Mouse (Mus musculus): ENCODE measurements around the gene Robo1. TPM values are rescaled to one million over a fixed set of nuclear protein-coding genes. Genes with fewer than 3 reads are reported as not detected.
A peak's percentile ranks its signal among the peaks of the same experiment; 100 is the strongest.

Gene Robo1
- polyA plus RNA-seq, 1 experiment from 2014 or later = 41.4 TPM

GRCm38 (mm10) chr16:72356515-72357357 is 48.6 kb downstream of the Robo1 start:
- H3K4me2 ChIP-seq (ENCODE audit: low read depth, low read length, severe bottlenecking) = no peak overlapping the region
- no peak; the same call in 1 of the 2 replicates for ATAC-seq (replicated peaks; ENCODE audit: low FRiP score)
- H3K4me3 ChIP-seq (ENCODE audit: low read depth, low read length) = no peak overlapping the region
- no peaks in the 10 kb centered on the region for H3K4me1 ChIP-seq (replicated peaks; ENCODE audit: control insufficient read depth, insufficient read depth, low read length)
- no peak overlapping the region for H3K9ac ChIP-seq (ENCODE audit: low read length)
- no peaks in the 10 kb centered on the region for H3K9me3 ChIP-seq (ENCODE audit: control insufficient read depth, low read length)
- DNase-seq (ENCODE audit: low spot score) = no peak
- WGBS = 82% methylated on average over 2 of the region's 2 CpGs
- H3K27me3 ChIP-seq (ENCODE audit: control insufficient read depth, insufficient read depth, low read length) = no peaks in the 10 kb centered on the region
- no peaks in the 10 kb centered on the region for H3K36me3 ChIP-seq (ENCODE audit: control insufficient read depth, insufficient read depth, low read length)
- no peak overlapping the region for H3K27ac ChIP-seq (ENCODE audit: low read depth, low read length)

DNA sequence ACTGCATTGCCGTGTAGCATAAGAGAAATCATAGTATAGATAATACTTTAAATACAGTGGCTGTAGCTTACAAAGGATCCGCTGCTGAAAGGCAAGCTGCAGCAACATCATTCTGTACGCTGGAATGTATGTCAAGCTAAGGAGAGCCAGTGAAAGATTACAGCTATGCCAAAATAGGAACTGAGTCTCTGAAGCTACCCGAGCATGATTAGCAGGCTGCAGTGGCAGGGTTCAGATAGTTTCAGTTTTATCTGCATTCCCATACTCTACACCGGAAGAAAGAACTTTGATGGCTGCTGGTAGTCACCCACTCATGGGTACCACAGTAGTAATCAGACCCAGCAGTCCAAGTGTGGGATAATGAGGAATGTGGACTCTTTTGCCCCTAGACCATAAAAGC is 68.8 kb downstream of the Robo1 start:
- H3K36me3 ChIP-seq (ENCODE audit: control insufficient read depth, insufficient read depth, low read length) = no peaks in the 10 kb centered on the region
- H3K9ac ChIP-seq (ENCODE audit: low read length) = no peak overlapping the region
- H3K4me3 ChIP-seq (ENCODE audit: low read depth, low read length) = no peak overlapping the region
- ATAC-seq (replicated peaks; ENCODE audit: low FRiP score) = no peak
- H3K4me2 ChIP-seq (ENCODE audit: low read depth, low read length, severe bottlenecking) = no peak overlapping the region
- H3K27ac ChIP-seq (ENCODE audit: low read depth, low read length) = no peak overlapping the region
- H3K27me3 ChIP-seq (ENCODE audit: control insufficient read depth, insufficient read depth, low read length) = no peaks in the 10 kb centered on the region
- no peaks in the 10 kb centered on the region for H3K9me3 ChIP-seq (ENCODE audit: control insufficient read depth, low read length)
- 86% methylated on average over 5 of the region's 5 CpGs for WGBS
- H3K4me1 ChIP-seq (replicated peaks; ENCODE audit: control insufficient read depth, insufficient read depth, low read length) = no peaks in the 10 kb centered on the region
- no peak for DNase-seq (ENCODE audit: low spot score)

DNA sequence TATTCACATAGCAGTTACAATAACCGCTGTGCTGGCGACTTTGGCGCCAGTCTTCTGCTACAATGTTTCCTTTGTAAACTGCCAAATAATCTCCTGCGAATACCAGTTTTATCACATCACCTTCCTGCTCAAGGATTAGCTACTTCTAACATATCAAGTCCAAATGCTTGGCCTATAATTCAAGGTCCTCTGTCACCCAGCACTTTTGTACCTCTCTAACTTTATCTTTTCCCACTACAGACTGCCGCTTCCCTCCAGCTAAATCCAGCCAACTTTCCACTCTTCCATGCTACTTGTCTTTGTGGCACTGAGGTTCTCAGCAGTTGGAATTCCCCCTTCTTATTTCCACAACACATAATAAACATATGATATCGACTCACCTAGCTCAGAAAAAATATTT is 73.7 kb downstream of the Robo1 start:
- Histone ChIP-seq H3K9ac (ENCODE audit: low read length) (no peak overlapping the region), H3K27me3 (ENCODE audit: control insufficient read depth, insufficient read depth, low read length) (no peaks in the 10 kb centered on the region), H3K4me3 (ENCODE audit: low read depth, low read length) (no peak overlapping the region), H3K9me3 (ENCODE audit: control insufficient read depth, low read length) (no peaks in the 10 kb centered on the region), H3K4me2 (ENCODE audit: low read depth, low read length, severe bottlenecking) (no peak overlapping the region), H3K36me3 (ENCODE audit: control insufficient read depth, insufficient read depth, low read length) (no peaks in the 10 kb centered on the region), H3K27ac (ENCODE audit: low read depth, low read length) (no peak overlapping the region), H3K4me1 (replicated peaks; ENCODE audit: control insufficient read depth, insufficient read depth, low read length) (no peaks in the 10 kb centered on the region)
- WGBS = 90% methylated on average over 6 of the region's 6 CpGs
- ATAC-seq (replicated peaks; ENCODE audit: low FRiP score) (no peak), DNase-seq (ENCODE audit: low spot score) (no peak)

DNA sequence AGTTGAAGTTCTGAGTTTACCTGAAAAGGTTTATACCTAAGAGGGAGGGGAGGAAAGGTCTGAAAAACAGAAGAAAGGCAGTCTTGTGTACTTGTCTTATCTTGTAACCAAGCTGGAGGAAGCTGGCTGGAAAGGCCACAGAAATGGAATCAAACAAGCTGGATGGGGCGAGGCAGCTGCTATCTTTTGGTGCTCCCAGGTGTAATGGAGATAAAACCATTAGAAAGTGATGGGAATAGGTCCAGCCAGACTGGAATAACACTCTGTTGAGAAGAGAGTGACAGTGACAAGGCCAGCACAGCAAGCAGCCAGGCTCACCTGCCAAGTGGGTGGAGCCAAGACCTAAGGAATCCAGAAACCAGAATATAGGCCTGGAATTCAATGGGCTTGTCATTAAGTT is 75.5 kb downstream of the Robo1 start:
- Histone ChIP-seq H3K9ac (ENCODE audit: low read length) (no peak overlapping the region), H3K36me3 (ENCODE audit: control insufficient read depth, insufficient read depth, low read length) (no peaks in the 10 kb centered on the region), H3K27me3 (ENCODE audit: control insufficient read depth, insufficient read depth, low read length) (no peaks in the 10 kb centered on the region), H3K4me1 (replicated peaks; ENCODE audit: control insufficient read depth, insufficient read depth, low read length) (no peaks in the 10 kb centered on the region), H3K9me3 (ENCODE audit: control insufficient read depth, low read length) (no peaks in the 10 kb centered on the region), H3K27ac (ENCODE audit: low read depth, low read length) (no peak overlapping the region), H3K4me3 (ENCODE audit: low read depth, low read length) (no peak overlapping the region), H3K4me2 (ENCODE audit: low read depth, low read length, severe bottlenecking) (no peak overlapping the region)
- no peak for ATAC-seq (replicated peaks; ENCODE audit: low FRiP score)
- WGBS = 86% methylated on average over 1 of the region's 1 CpGs
- DNase-seq (ENCODE audit: low spot score) = no peak

GRCm38 (mm10) chr16:72393512-72393911 is 85.4 kb downstream of the Robo1 start:
- 63% methylated on average over 3 of the region's 3 CpGs for WGBS
- H3K9me3 ChIP-seq (ENCODE audit: control insufficient read depth, low read length) = no peaks in the 10 kb centered on the region
- no peak overlapping the region for H3K9ac ChIP-seq (ENCODE audit: low read length)
- no peaks in the 10 kb centered on the region; the same call in 1 of the 2 replicates for H3K27me3 ChIP-seq (ENCODE audit: control insufficient read depth, insufficient read depth, low read length)
- DNase-seq (ENCODE audit: low spot score) (no peak), ATAC-seq (replicated peaks; ENCODE audit: low FRiP score) (no peak)
- H3K4me1 ChIP-seq (replicated peaks; ENCODE audit: control insufficient read depth, insufficient read depth, low read length) = no peaks in the 10 kb centered on the region
- H3K4me3 ChIP-seq (ENCODE audit: low read depth, low read length) = no peak overlapping the region
- H3K36me3 ChIP-seq (ENCODE audit: control insufficient read depth, insufficient read depth, low read length) = no peaks in the 10 kb centered on the region
- no peak overlapping the region for H3K4me2 ChIP-seq (ENCODE audit: low read depth, low read length, severe bottlenecking)
- no peak overlapping the region for H3K27ac ChIP-seq (ENCODE audit: low read depth, low read length)

DNA sequence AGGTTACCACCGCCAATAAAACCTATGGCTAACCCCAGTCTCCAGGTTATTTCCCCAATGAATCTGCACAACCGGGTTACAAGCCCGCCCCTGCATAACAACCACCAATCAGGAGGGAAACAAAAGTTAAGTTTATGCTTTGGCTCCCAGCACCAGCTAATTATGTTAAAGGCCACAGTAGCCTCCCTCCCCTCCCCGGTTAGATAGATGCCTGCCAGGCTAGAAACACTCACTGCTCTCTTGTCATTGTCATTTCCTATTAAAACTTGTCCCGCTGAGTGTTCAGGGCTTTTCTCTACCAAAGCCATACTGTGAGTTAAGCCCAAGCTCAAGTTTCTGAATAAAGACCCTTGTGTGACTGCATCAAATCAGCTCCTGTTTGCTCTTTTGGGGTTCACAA is 90.7 kb downstream of the Robo1 start:
- Histone ChIP-seq H3K4me2 (ENCODE audit: low read depth, low read length, severe bottlenecking) (no peak overlapping the region), H3K27me3 (ENCODE audit: control insufficient read depth, insufficient read depth, low read length) (no peaks in the 10 kb centered on the region; the same call in 1 of the 2 replicates), H3K4me1 (replicated peaks; ENCODE audit: control insufficient read depth, insufficient read depth, low read length) (no peaks in the 10 kb centered on the region), H3K27ac (ENCODE audit: low read depth, low read length) (no peak overlapping the region), H3K36me3 (ENCODE audit: control insufficient read depth, insufficient read depth, low read length) (no peaks in the 10 kb centered on the region), H3K4me3 (ENCODE audit: low read depth, low read length) (no peak overlapping the region), H3K9ac (ENCODE audit: low read length) (no peak overlapping the region), H3K9me3 (ENCODE audit: control insufficient read depth, low read length) (no peaks in the 10 kb centered on the region)
- DNase-seq (ENCODE audit: low spot score) (peak; percentile 54), ATAC-seq (replicated peaks; ENCODE audit: low FRiP score) (peak; percentile 78)
- 25% methylated on average over 5 of the region's 5 CpGs for WGBS

- Histone ChIP-seq H3K27me3 (ENCODE audit: control insufficient read depth, insufficient read depth, low read length) (no peaks in the 10 kb centered on the region), H3K9me3 (ENCODE audit: control insufficient read depth, low read length) (no peaks in the 10 kb centered on the region), H3K4me2 (ENCODE audit: low read depth, low read length, severe bottlenecking) (no peak overlapping the region), H3K9ac (ENCODE audit: low read length) (no peak overlapping the region), H3K36me3 (ENCODE audit: control insufficient read depth, insufficient read depth, low read length) (no peaks in the 10 kb centered on the region), H3K4me1 (replicated peaks; ENCODE audit: control insufficient read depth, insufficient read depth, low read length) (no peaks in the 10 kb centered on the region), H3K27ac (ENCODE audit: low read depth, low read length) (no peak overlapping the region), H3K4me3 (ENCODE audit: low read depth, low read length) (no peak overlapping the region)
- peak; percentile 56 for DNase-seq (ENCODE audit: low spot score)
- 13% methylated on average over 9 of the region's 9 CpGs for whole genome bisulfite sequencing
- ATAC-seq (replicated peaks; ENCODE audit: low FRiP score) = peak; percentile 71
These were observed 94.3 kb downstream of the Robo1 start for GRCm38 (mm10) chr16:72402381-72402780.

- H3K9ac ChIP-seq (ENCODE audit: low read length) = no peak overlapping the region
- no peaks in the 10 kb centered on the region for H3K4me1 ChIP-seq (replicated peaks; ENCODE audit: control insufficient read depth, insufficient read depth, low read length)
- H3K4me3 ChIP-seq (ENCODE audit: low read depth, low read length) = no peak overlapping the region
- H3K36me3 ChIP-seq (ENCODE audit: control insufficient read depth, insufficient read depth, low read length) = no peaks in the 10 kb centered on the region
- 68% methylated on average over 1 of the region's 1 CpGs for WGBS
- no peak overlapping the region for H3K4me2 ChIP-seq (ENCODE audit: low read depth, low read length, severe bottlenecking)
- ATAC-seq (replicated peaks; ENCODE audit: low FRiP score) (no peak), DNase-seq (ENCODE audit: low spot score) (no peak)
- no peaks in the 10 kb centered on the region for H3K27me3 ChIP-seq (ENCODE audit: control insufficient read depth, insufficient read depth, low read length)
- no peak overlapping the region for H3K27ac ChIP-seq (ENCODE audit: low read depth, low read length)
- no peaks in the 10 kb centered on the region for H3K9me3 ChIP-seq (ENCODE audit: control insufficient read depth, low read length)
These were observed 101.7 kb downstream of the Robo1 start for GRCm38 (mm10) chr16:72409820-72410219.

Data from forebrain, embryonic 11.5 days (tissue).